ENCODE assay signal across 21 mouse cellular contexts in the genomic region with DNA sequence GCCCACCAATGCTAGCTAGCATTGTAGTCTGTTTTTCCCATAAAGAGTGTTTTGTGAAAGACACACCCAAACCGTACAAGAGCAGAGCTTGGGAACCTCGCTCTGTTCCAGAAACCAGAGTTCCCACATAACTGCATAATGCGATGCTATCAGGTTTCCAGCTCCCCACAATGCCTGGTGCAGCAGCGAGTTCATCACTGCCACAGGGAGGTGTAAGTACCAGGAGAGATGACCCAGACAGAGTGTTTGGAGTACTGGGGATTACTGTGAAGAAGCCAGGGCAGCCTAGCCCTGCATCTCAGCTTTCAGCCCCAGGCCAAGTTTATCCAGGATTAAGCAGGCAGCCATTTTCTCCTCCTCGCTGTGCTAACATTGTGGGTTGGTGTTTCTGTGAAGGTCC. TPM values are rescaled to one million over a fixed set of nuclear protein-coding genes. Genes with fewer than 3 reads are reported as not detected.
DNase-seq lines count a peak whose midpoint lies in the region; ATAC-seq and TF ChIP-seq lines count a peak whose summit lies in the region.
"Had no signal": no experiment of that assay in that cellular context is flagged by ENCODE, and none has a peak within 500 bp of the region (broad histone marks: within the 10 kb centered on the region; RNA-seq: fewer than 3 reads in every experiment).

No protein-coding gene starts in this region.

- H3K9ac ChIP-seq in heart, adult 2 months (ENCODE audit: low read depth, low read length) = no peak overlapping the region
- no peak overlapping the region for H3K9ac ChIP-seq in embryonic facial prominence, embryonic 11.5 days (replicated peaks; ENCODE audit: low read length)
- H3K9ac ChIP-seq in limb, embryonic 15.5 days = no peak overlapping the region
- no peak overlapping the region for H3K9ac ChIP-seq in forebrain, embryonic 15.5 days (replicated peaks)
- no peak overlapping the region for H3K9ac ChIP-seq in midbrain, embryonic 11.5 days (ENCODE audit: low read length)
- H3K9ac ChIP-seq: hindbrain, embryonic 14.5 days; intestine, embryonic 15.5 days had no signal

- no peaks in the 10 kb centered on the region for H3K27me3 ChIP-seq in heart, adult 2 months (ENCODE audit: control insufficient read depth, insufficient read depth, low read length)
- no peaks in the 10 kb centered on the region for H3K27me3 ChIP-seq in embryonic facial prominence, embryonic 11.5 days (ENCODE audit: control insufficient read depth, insufficient read depth, low read length)
- no peaks in the 10 kb centered on the region for H3K27me3 ChIP-seq in limb, embryonic 15.5 days
- no peaks in the 10 kb centered on the region for H3K27me3 ChIP-seq in forebrain, embryonic 15.5 days
- no peaks in the 10 kb centered on the region for H3K27me3 ChIP-seq in midbrain, embryonic 11.5 days (ENCODE audit: control insufficient read depth, insufficient read depth, low read length)
- H3K27me3 ChIP-seq: intestine, embryonic 15.5 days had no signal

- H3K27ac ChIP-seq in heart, adult 2 months = no peak overlapping the region
- H3K27ac ChIP-seq in embryonic facial prominence, embryonic 11.5 days (replicated peaks; ENCODE audit: low read depth, low read length) = no peak overlapping the region
- peak overlapping the region; percentile 63; the same call in 1 of the 2 replicates for H3K27ac ChIP-seq in limb, embryonic 15.5 days
- H3K27ac ChIP-seq in forebrain, embryonic 15.5 days (replicated peaks) = no peak overlapping the region
- H3K27ac ChIP-seq in midbrain, embryonic 11.5 days (ENCODE audit: low read depth, low read length) = no peak overlapping the region
- H3K27ac ChIP-seq: forebrain, embryonic 10.5 days; heart, embryonic 10.5 days; hindbrain, embryonic 14.5 days; intestine, embryonic 15.5 days; kidney, postnatal 0 days had no signal

- intact Hi-C loops in heart, adult 2 months (cut with DNase I) = no loop called here

- WGBS in heart, adult 2 months = 71% methylated on average over 5 of the region's 5 CpGs
- 30% methylated on average over 5 of the region's 5 CpGs for WGBS in embryonic facial prominence, embryonic 11.5 days
- WGBS in limb, embryonic 15.5 days = 30% methylated on average over 5 of the region's 5 CpGs
- 65% methylated on average over 5 of the region's 5 CpGs for WGBS in forebrain, embryonic 15.5 days
- WGBS in midbrain, embryonic 11.5 days = 63% methylated on average over 5 of the region's 5 CpGs

- DNase-seq in heart, adult 11 months = peak; percentile 68
- no peak for DNase-seq in heart, adult 2 months
- DNase-seq in embryo, embryonic 11 days = peak; percentile 29
- DNase-seq in embryonic facial prominence, embryonic 11.5 days (ENCODE audit: low spot score) = peak; percentile 60
- no peak for DNase-seq in midbrain, embryonic 11.5 days (ENCODE audit: low spot score, missing footprints)
- DNase-seq: adrenal gland, postnatal 36 days; cerebellum, adult 2 months; heart, postnatal 14 days; liver; lung, adult 18-20 months; right cerebral cortex, adult 18-20 months; spleen, adult 18-20 months; thymus, adult 2 months had no signal

- H3K4me1 ChIP-seq in heart, adult 2 months (ENCODE audit: control insufficient read depth, insufficient read depth, low read length) = peaks cover 2% of the 10 kb centered on the region
- no peaks in the 10 kb centered on the region for H3K4me1 ChIP-seq in embryonic facial prominence, embryonic 11.5 days (ENCODE audit: control insufficient read depth, insufficient read depth, low read length)
- H3K4me1 ChIP-seq in limb, embryonic 15.5 days = peaks cover 4% of the 10 kb centered on the region
- H3K4me1 ChIP-seq in forebrain, embryonic 15.5 days = no peaks in the 10 kb centered on the region
- no peaks in the 10 kb centered on the region for H3K4me1 ChIP-seq in midbrain, embryonic 11.5 days (ENCODE audit: control insufficient read depth, insufficient read depth, low read length)
- H3K4me1 ChIP-seq: intestine, embryonic 15.5 days had no signal

- TF ChIP-seq POLR2A in heart, adult 2 months (IDR thresholded peaks at IDR 0.05; ENCODE audit: insufficient read depth, low read depth, low read length) = no peak

- H3K36me3 ChIP-seq in heart, adult 2 months (ENCODE audit: control insufficient read depth, insufficient read depth, low read length) = no peaks in the 10 kb centered on the region
- H3K36me3 ChIP-seq in embryonic facial prominence, embryonic 11.5 days (replicated peaks; ENCODE audit: control insufficient read depth, insufficient read depth, low read depth, low read length) = no peaks in the 10 kb centered on the region
- no peaks in the 10 kb centered on the region for H3K36me3 ChIP-seq in limb, embryonic 15.5 days
- H3K36me3 ChIP-seq in forebrain, embryonic 15.5 days = no peaks in the 10 kb centered on the region
- no peaks in the 10 kb centered on the region for H3K36me3 ChIP-seq in midbrain, embryonic 11.5 days (ENCODE audit: control insufficient read depth, insufficient read depth, low read length)
- H3K36me3 ChIP-seq: forebrain, embryonic 10.5 days; heart, embryonic 10.5 days; intestine, embryonic 15.5 days had no signal

- no peaks in the 10 kb centered on the region for H3K9me3 ChIP-seq in embryonic facial prominence, embryonic 11.5 days (replicated peaks; ENCODE audit: control insufficient read depth, low read length)
- H3K9me3 ChIP-seq in limb, embryonic 15.5 days = no peaks in the 10 kb centered on the region; the same call in 1 of the 2 replicates
- H3K9me3 ChIP-seq in forebrain, embryonic 15.5 days = no peaks in the 10 kb centered on the region
- H3K9me3 ChIP-seq in midbrain, embryonic 11.5 days (ENCODE audit: control insufficient read depth, low read length) = no peaks in the 10 kb centered on the region; the same call in 1 of the 2 replicates
- H3K9me3 ChIP-seq: forebrain, embryonic 10.5 days; heart, embryonic 10.5 days; intestine, embryonic 15.5 days had no signal

- no peak overlapping the region for H3K4me3 ChIP-seq in heart, adult 2 months
- no peak overlapping the region for H3K4me3 ChIP-seq in embryonic facial prominence, embryonic 11.5 days (ENCODE audit: low read depth, low read length)
- no peak overlapping the region for H3K4me3 ChIP-seq in limb, embryonic 15.5 days
- H3K4me3 ChIP-seq in forebrain, embryonic 15.5 days = no peak overlapping the region
- no peak overlapping the region for H3K4me3 ChIP-seq in midbrain, embryonic 11.5 days (ENCODE audit: low read depth, low read length)
- H3K4me3 ChIP-seq: forebrain, embryonic 10.5 days; heart, embryonic 10.5 days; intestine, embryonic 15.5 days had no signal

- ATAC-seq in embryonic facial prominence, embryonic 11.5 days (replicated peaks; ENCODE audit: insufficient number of reproducible peaks, low FRiP score, low TSS enrichment, low read depth) = peak; percentile 81; the same call in 1 of the 2 replicates
- no peak for ATAC-seq in limb, embryonic 15.5 days (ENCODE audit: insufficient number of reproducible peaks, low FRiP score, low TSS enrichment, low read depth)
- no peak for ATAC-seq in forebrain, embryonic 15.5 days (replicated peaks)
- ATAC-seq in midbrain, embryonic 11.5 days (ENCODE audit: low FRiP score) = no peak
- ATAC-seq: intestine, embryonic 15.5 days; midbrain, embryonic 16.5 days had no signal

- no peak for TF ChIP-seq CTCF in heart, adult 2 months (IDR thresholded peaks at IDR 0.05)

- no peak overlapping the region for H3K4me2 ChIP-seq in embryonic facial prominence, embryonic 11.5 days (ENCODE audit: low read depth, low read length)
- H3K4me2 ChIP-seq in limb, embryonic 15.5 days = no peak overlapping the region
- H3K4me2 ChIP-seq in forebrain, embryonic 15.5 days (replicated peaks) = no peak overlapping the region
- H3K4me2 ChIP-seq in midbrain, embryonic 11.5 days = no peak overlapping the region
- H3K4me2 ChIP-seq: hindbrain, embryonic 14.5 days; intestine, embryonic 15.5 days had no signal

- H3K79me2 ChIP-seq in heart, adult 2 months (replicated peaks; ENCODE audit: control insufficient read depth, insufficient read depth, low read length) = no peaks in the 10 kb centered on the region

- no peak for TF ChIP-seq EP300 in heart, adult 2 months (IDR thresholded peaks at IDR 0.05; ENCODE audit: insufficient read depth, low read depth, low read length)

RNA-seq across cellular contexts. Expression of gene Dut, which starts 28.6 kb away (rescaled TPM):
- total RNA-seq in heart, adult 2 months (2021) = 10 to 100 TPM; 27.4 to 27.5 TPM
- polyA plus RNA-seq in heart, adult 2 months (2012; rRNA removed) = 17.3 and 25.0 TPM in 2 replicates
- 230 and 235 TPM in 2 replicates for polyA plus RNA-seq in embryonic facial prominence, embryonic 11.5 days (2014; fragmentation: Nextera tagmentation; extraction: Ambion mirVana)
- polyA plus RNA-seq in limb, embryonic 15.5 days (2015; fragmentation: Nextera tagmentation; extraction: Ambion mirVana) = 97.0 and 100 TPM in 2 replicates
- 105 and 118 TPM in 2 replicates for polyA plus RNA-seq in forebrain, embryonic 15.5 days (2015; fragmentation: Nextera tagmentation; extraction: Ambion mirVana)
- 215 and 220 TPM in 2 replicates for polyA plus RNA-seq in midbrain, embryonic 11.5 days (2014; fragmentation: Nextera tagmentation; extraction: Ambion mirVana)

Comparison
In these comparisons a context has a peak if more than half of its experiments do, and no peak if none do; other contexts are left out.
1. DNase-seq: peak in heart, adult 11 months (single experiment), embryo, embryonic 11 days (single experiment) and embryonic facial prominence, embryonic 11.5 days (single experiment); none in heart, adult 2 months (0 of 2) and midbrain, embryonic 11.5 days (single experiment).